Mouse (Mus musculus): ENCODE data around the gene AC124108.1. TPM values are rescaled to one million over a fixed set of nuclear protein-coding genes. Genes with fewer than 3 reads are reported as not detected.

The AC124108.1 gene
- polyA plus RNA-seq, 1 experiment from 2014 or later: 3.6 TPM

DNA sequence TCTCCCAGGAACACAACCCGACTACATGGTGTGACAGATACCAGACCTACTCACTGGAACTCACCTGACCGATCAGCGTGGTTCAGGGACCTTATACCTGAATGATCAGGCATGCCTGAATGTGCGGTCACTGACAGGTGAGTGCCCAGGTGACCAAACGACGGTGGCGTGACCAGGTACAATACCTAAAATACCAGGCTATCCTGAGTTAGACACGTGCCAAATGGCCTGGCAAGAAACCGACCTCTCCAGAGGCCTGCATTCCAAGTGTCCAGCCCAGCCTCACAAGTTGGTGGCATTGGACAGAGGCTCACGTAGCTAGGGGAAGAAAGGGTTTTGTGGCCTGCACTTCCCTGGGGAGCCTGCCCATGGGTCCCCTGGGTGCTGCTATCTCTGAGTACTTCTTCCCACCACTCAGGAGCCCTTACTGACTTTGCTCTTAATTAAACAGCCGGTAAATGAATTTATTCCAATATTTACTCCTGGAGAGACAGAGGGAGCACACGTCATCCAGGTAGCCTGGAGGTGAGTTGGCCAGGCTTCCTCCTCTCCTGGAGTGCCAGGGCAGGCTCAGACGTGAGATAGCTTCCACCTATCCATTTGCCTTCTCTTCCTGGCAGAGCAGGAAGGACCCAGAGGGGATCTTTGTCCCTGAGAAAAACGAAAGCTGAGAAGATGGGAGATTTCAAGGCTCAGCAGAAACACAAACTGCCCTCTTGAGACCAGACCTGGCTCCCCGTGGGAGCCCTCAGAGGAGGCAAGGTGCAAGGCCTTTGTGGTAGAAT is 40.2 kb upstream of the AC124108.1 start:
- Histone ChIP-seq H3K36me3 (ENCODE audit: control insufficient read depth, insufficient read depth, low read length) (no peaks in the 10 kb centered on the region), H3K4me3 (ENCODE audit: low read depth, low read length) (no peak overlapping the region), H3K4me2 (ENCODE audit: low read depth, low read length) (no peak overlapping the region), H3K27ac (ENCODE audit: low read depth, low read length) (no peak overlapping the region), H3K27me3 (ENCODE audit: control insufficient read depth, insufficient read depth, low read length) (no peaks in the 10 kb centered on the region), H3K9me3 (ENCODE audit: control insufficient read depth, low read length) (no peaks in the 10 kb centered on the region), H3K9ac (replicated peaks; ENCODE audit: low read depth, low read length) (no peak overlapping the region), H3K4me1 (ENCODE audit: control insufficient read depth, insufficient read depth, low read length) (no peaks in the 10 kb centered on the region)
- no peak for ATAC-seq (ENCODE audit: low read depth)
- 80% methylated on average over 15 of the region's 15 CpGs for WGBS

DNA sequence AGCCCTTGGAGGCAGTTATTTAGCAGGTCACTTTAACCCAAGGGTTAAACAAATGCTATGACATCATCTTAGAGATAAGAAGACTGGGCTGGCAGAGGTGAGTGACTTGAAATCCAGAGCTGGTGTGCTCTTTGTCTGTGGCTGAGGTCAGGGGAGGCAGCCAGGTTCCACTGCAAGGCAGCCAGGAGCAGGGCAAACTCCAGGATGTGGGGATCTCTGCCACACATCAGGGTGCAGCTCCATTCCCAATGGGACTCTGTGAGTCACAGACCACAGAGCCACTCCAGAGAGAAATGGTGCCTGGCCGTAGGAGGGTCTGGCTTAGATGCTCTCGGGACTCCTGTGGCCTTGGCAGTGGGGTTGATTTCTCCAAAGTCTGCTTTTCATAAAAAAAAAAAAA is 39.3 kb upstream of the AC124108.1 start:
- H3K9ac ChIP-seq (replicated peaks; ENCODE audit: low read depth, low read length): no peak overlapping the region
- ATAC-seq (ENCODE audit: low read depth): no peak
- H3K4me3 ChIP-seq (ENCODE audit: low read depth, low read length): no peak overlapping the region
- H3K4me1 ChIP-seq (ENCODE audit: control insufficient read depth, insufficient read depth, low read length): no peaks in the 10 kb centered on the region
- no peak overlapping the region for H3K27ac ChIP-seq (ENCODE audit: low read depth, low read length)
- no peaks in the 10 kb centered on the region for H3K36me3 ChIP-seq (ENCODE audit: control insufficient read depth, insufficient read depth, low read length)
- 60% methylated on average over 2 of the region's 2 CpGs for WGBS
- no peaks in the 10 kb centered on the region for H3K27me3 ChIP-seq (ENCODE audit: control insufficient read depth, insufficient read depth, low read length)
- H3K9me3 ChIP-seq (ENCODE audit: control insufficient read depth, low read length): no peaks in the 10 kb centered on the region
- no peak overlapping the region for H3K4me2 ChIP-seq (ENCODE audit: low read depth, low read length)

DNA sequence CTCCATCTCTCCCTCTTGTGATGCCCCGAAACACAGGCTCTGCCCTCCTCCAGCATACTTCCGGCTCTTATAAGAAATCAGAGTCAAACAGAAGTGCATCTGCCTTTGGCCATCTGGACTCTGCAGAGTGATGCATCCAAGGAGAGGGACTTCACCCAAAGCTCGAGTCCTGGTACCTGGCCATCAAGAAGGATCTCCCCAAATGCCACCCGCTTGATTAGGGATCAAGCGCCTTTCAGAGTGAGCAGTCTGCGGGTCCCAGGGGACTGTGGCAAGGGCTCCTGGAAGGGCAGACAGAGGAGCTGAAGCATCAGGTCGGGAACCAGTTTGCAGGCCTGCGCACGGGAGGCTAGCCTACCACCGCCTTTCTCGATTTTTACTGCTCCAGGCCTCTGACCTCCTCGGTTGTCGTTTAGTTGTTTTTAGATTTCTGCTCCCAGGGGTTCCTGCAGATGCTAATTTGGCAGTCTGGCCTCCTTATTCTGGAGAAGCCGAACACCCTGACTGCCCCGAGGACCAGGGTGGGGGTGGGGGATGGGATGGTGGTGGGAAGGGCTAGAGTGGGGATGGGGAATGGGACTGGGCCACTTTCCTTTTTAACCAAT is 38.1 kb upstream of the AC124108.1 start:
- H3K9ac ChIP-seq (replicated peaks; ENCODE audit: low read depth, low read length): no peak overlapping the region
- ATAC-seq (ENCODE audit: low read depth): no peak
- no peaks in the 10 kb centered on the region for H3K36me3 ChIP-seq (ENCODE audit: control insufficient read depth, insufficient read depth, low read length)

DNA sequence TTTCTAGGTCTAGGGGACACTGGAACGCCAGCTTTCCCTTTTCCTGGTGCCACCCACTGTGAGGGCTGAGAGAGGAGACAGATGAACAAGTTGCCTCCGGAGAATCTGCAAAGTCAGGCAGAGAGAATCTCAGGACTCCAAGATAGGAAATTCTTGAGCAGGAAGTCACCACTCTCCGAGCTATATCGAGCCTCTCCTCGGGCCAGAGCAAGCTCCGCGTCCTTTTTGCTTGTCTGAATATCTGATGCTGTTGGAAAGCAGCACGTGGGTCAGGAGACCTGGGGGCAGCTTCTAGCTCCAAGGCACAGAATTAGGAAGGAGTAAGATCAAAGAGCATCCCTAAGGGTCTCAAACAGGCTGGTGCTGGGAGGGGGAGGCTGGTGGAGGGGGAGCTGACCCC is 37.6 kb upstream of the AC124108.1 start:
- H3K36me3 ChIP-seq (ENCODE audit: control insufficient read depth, insufficient read depth, low read length): no peaks in the 10 kb centered on the region
- no peaks in the 10 kb centered on the region for H3K27me3 ChIP-seq (ENCODE audit: control insufficient read depth, insufficient read depth, low read length)
- no peaks in the 10 kb centered on the region for H3K9me3 ChIP-seq (ENCODE audit: control insufficient read depth, low read length)
- H3K27ac ChIP-seq (ENCODE audit: low read depth, low read length): no peak overlapping the region
- no peak for ATAC-seq (ENCODE audit: low read depth)
- H3K4me1 ChIP-seq (ENCODE audit: control insufficient read depth, insufficient read depth, low read length): peaks cover 7% of the 10 kb centered on the region; the same call in 1 of the 2 replicates
- no peak overlapping the region for H3K4me3 ChIP-seq (ENCODE audit: low read depth, low read length)
- WGBS: 22% methylated on average over 8 of the region's 8 CpGs
- no peak overlapping the region for H3K4me2 ChIP-seq (ENCODE audit: low read depth, low read length)
- H3K9ac ChIP-seq (replicated peaks; ENCODE audit: low read depth, low read length): no peak overlapping the region

More for the DNA sequence above, 38.1 kb upstream of the AC124108.1 start:
- H3K4me1 ChIP-seq (ENCODE audit: control insufficient read depth, insufficient read depth, low read length): peaks cover 7% of the 10 kb centered on the region; the same call in 1 of the 2 replicates
- 33% methylated on average over 15 of the region's 15 CpGs for WGBS
- no peak overlapping the region for H3K4me3 ChIP-seq (ENCODE audit: low read depth, low read length)
- no peaks in the 10 kb centered on the region for H3K9me3 ChIP-seq (ENCODE audit: control insufficient read depth, low read length)
- no peak overlapping the region for H3K4me2 ChIP-seq (ENCODE audit: low read depth, low read length)
- no peaks in the 10 kb centered on the region for H3K27me3 ChIP-seq (ENCODE audit: control insufficient read depth, insufficient read depth, low read length)
- H3K27ac ChIP-seq (ENCODE audit: low read depth, low read length): no peak overlapping the region

DNA sequence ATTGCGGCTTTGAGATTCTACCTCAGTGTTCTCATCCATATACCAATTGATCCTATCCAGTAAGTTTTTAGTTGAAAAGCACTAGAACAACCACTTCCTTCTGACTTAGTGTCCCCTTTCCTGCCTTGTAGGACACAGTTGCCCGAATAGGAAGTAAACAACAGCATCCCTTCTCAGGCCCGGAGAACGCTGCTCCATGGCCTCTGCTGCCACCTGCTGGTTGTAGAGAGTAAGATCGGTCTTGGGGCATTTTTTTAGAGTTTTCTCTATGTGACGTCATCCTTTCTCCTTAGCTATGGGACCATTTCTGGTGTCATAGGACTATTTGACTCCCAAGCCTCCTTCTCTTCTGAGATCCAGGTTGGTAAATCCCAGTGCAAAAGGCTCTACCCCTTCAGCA is 35.5 kb upstream of the AC124108.1 start:
- Histone ChIP-seq H3K27me3 (ENCODE audit: control insufficient read depth, insufficient read depth, low read length) (no peaks in the 10 kb centered on the region), H3K27ac (ENCODE audit: low read depth, low read length) (no peak overlapping the region), H3K4me3 (ENCODE audit: low read depth, low read length) (no peak overlapping the region), H3K4me1 (ENCODE audit: control insufficient read depth, insufficient read depth, low read length) (peaks cover 13% of the 10 kb centered on the region; the same call in 1 of the 2 replicates), H3K9ac (replicated peaks; ENCODE audit: low read depth, low read length) (no peak overlapping the region), H3K9me3 (ENCODE audit: control insufficient read depth, low read length) (no peaks in the 10 kb centered on the region), H3K4me2 (ENCODE audit: low read depth, low read length) (no peak overlapping the region), H3K36me3 (ENCODE audit: control insufficient read depth, insufficient read depth, low read length) (no peaks in the 10 kb centered on the region)
- ATAC-seq (ENCODE audit: low read depth): 0 out of 2 replicates have a peak, but pooled peaks have one; percentile 10
- WGBS: 11% methylated on average over 6 of the region's 6 CpGs

DNA sequence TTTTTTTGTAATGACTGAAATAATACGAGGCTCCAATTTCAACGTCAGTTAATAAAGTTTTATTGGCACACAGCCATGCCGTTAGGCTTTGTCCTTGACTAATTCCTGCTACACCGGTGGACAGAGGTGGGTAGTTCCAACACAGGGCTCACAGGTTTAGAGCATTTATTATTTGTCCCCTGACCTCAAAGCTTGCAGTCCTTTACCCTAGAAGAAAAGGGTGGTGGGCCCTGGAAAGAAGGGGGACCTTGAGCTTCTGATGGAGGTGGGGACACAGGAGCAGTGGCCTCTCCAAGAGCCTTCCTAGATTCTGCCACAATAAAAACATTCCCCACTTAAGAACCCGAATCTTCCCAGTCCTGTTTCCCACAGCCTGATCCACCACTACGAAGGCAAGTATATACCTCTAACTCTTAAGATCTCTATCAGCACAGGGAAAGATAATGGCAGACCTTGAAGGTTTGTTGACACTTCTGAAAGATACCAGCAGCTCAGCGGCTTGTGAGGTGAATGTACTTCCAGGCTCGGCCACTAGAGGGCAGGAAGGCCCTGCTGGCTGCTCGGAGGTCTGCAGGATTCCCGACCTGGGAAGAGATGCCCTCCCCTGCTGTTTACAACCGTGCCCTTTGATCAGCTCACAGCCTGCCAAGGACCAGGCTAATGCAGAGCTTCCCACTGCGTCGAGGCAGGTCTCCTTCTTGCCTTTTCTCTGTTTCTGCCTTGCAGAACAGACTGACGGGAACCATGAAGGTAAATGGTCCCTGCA is 34.1 kb upstream of the AC124108.1 start:
- 20% methylated on average over 14 of the region's 14 CpGs for WGBS

DNA sequence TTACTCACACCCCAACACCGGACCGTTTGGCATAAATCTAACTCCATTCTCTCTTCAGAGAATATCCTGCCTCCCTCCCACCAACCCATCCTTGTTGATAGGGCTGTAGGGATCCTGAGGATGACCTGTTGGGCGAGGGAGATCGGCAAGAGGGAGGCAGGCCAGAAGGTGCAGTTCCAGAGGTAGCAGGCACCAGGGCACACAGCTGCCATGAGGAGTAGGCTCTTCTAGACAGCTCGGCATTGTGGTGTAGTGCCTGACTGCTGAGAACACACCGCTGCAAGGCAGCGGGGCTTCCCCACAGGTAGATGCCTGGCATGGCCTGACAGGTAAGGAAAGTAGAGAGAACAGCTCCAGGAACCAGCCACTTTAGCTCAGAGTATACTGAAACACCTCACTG is 33.4 kb upstream of the AC124108.1 start:
- ATAC-seq (ENCODE audit: low read depth): peak; percentile 29; the same call in 1 of the 2 replicates
- 17% methylated on average over 7 of the region's 7 CpGs for WGBS
- Histone ChIP-seq H3K9me3 (ENCODE audit: control insufficient read depth, low read length) (no peaks in the 10 kb centered on the region), H3K27me3 (ENCODE audit: control insufficient read depth, insufficient read depth, low read length) (no peaks in the 10 kb centered on the region), H3K4me1 (ENCODE audit: control insufficient read depth, insufficient read depth, low read length) (peaks cover 13% of the 10 kb centered on the region; the same call in 1 of the 2 replicates), H3K36me3 (ENCODE audit: control insufficient read depth, insufficient read depth, low read length) (no peaks in the 10 kb centered on the region), H3K27ac (ENCODE audit: low read depth, low read length) (no peak overlapping the region), H3K9ac (replicated peaks; ENCODE audit: low read depth, low read length) (no peak overlapping the region; the same call in 1 of the 2 replicates), H3K4me2 (ENCODE audit: low read depth, low read length) (peak overlapping the region; percentile 15; the same call in 1 of the 2 replicates), H3K4me3 (ENCODE audit: low read depth, low read length) (no peak overlapping the region)

More for the DNA sequence above, 34.1 kb upstream of the AC124108.1 start:
- Histone ChIP-seq H3K9me3 (ENCODE audit: control insufficient read depth, low read length) (no peaks in the 10 kb centered on the region), H3K4me2 (ENCODE audit: low read depth, low read length) (peak overlapping the region; percentile 15; the same call in 1 of the 2 replicates), H3K36me3 (ENCODE audit: control insufficient read depth, insufficient read depth, low read length) (no peaks in the 10 kb centered on the region), H3K27me3 (ENCODE audit: control insufficient read depth, insufficient read depth, low read length) (no peaks in the 10 kb centered on the region), H3K4me1 (ENCODE audit: control insufficient read depth, insufficient read depth, low read length) (peaks cover 13% of the 10 kb centered on the region; the same call in 1 of the 2 replicates), H3K27ac (ENCODE audit: low read depth, low read length) (no peak overlapping the region), H3K4me3 (ENCODE audit: low read depth, low read length) (no peak overlapping the region), H3K9ac (replicated peaks; ENCODE audit: low read depth, low read length) (no peak overlapping the region; the same call in 1 of the 2 replicates)
- ATAC-seq (ENCODE audit: low read depth): peak; percentile 81

DNA sequence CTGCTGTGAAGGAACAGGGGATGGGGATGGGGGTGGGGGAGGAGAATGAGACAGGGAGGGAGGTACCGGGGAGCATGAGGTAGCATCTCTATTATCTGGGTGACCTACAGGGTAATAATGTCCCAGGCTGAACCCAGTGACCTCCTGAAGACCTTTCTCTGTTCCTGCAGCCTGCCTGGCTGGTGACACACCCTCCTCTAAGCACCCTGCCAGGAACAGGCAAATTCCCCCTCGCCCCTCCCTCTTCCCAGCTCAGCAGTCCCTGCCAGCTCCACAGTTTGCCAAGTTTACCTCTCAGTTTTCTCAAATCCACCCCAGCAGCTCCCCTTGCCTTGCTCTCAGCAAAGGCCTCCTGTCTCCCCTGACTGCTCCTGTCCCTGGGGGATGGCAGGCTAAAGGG is 32.5 kb upstream of the AC124108.1 start:
- no peak for ATAC-seq (ENCODE audit: low read depth)
- no peaks in the 10 kb centered on the region for H3K9me3 ChIP-seq (ENCODE audit: control insufficient read depth, low read length)
- peaks cover 13% of the 10 kb centered on the region; the same call in 1 of the 2 replicates for H3K4me1 ChIP-seq (ENCODE audit: control insufficient read depth, insufficient read depth, low read length)
- H3K27me3 ChIP-seq (ENCODE audit: control insufficient read depth, insufficient read depth, low read length): no peaks in the 10 kb centered on the region
- no peak overlapping the region for H3K27ac ChIP-seq (ENCODE audit: low read depth, low read length)
- WGBS: 16% methylated on average over 2 of the region's 2 CpGs
- no peaks in the 10 kb centered on the region for H3K36me3 ChIP-seq (ENCODE audit: control insufficient read depth, insufficient read depth, low read length)
- H3K4me3 ChIP-seq (ENCODE audit: low read depth, low read length): no peak overlapping the region
- no peak overlapping the region for H3K4me2 ChIP-seq (ENCODE audit: low read depth, low read length)
- no peak overlapping the region for H3K9ac ChIP-seq (replicated peaks; ENCODE audit: low read depth, low read length)

Measured in neural tube, embryonic 14.5 days (tissue).